Mouse (Mus musculus): ENCODE measurements around the gene Commd2.

DNA sequence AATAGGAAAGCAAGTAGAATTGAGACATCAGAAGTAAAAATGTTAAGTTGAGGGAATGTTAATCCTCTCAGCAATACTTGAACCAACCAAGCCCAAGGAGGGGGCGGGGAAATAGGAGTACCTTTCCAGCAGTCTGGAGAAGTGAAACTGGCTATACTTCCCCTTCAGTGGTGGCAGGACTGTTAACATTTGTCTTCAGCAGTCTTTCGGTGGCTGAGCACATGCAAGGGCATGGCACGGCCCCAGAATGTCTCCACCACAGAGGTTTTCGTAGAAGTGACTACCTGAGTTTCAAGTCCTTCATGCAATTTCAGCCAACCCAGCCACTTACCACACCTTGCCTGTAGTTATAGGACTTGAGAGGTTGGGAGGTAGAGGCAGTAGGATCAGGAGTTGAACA lies 22.1 kb upstream of the Commd2 start:
- TF ChIP-seq POLR2A (IDR thresholded peaks at IDR 0.05; ENCODE audit: extremely low read depth, insufficient read depth, low read length) (no peak), CTCF (IDR thresholded peaks at IDR 0.05; ENCODE audit: extremely low read depth, insufficient read depth, low read length) (no peak)
